Mouse (Mus musculus): ENCODE data around the gene Slco1a5.
"Not testable (repeated sequence)": the region's sequence is repeated elsewhere in the genome, so short reads cannot be mapped to it uniquely, and the experiment has no call there.

The Slco1a5 gene

GRCm38 (mm10) chr6:142289413-142290118 lies 33.2 kb downstream of the Slco1a5 start:
- no peak for DNase-seq

- no peak for DNase-seq
Observed at GRCm38 (mm10) chr6:142275721-142276442, 46.9 kb downstream of the Slco1a5 start.

- not testable (repeated sequence) for DNase-seq
Observed at GRCm38 (mm10) chr6:142250738-142251307, 72.0 kb downstream of the Slco1a5 start.

- DNase-seq: no peak
Observed at GRCm38 (mm10) chr6:142245065-142245464, 77.7 kb downstream of the Slco1a5 start.

GRCm38 (mm10) chr6:142239468-142239867 lies 83.3 kb downstream of the Slco1a5 start:
- no peak for DNase-seq

GRCm38 (mm10) chr6:142220138-142220537 lies 102.6 kb downstream of the Slco1a5 start:
- no peak for DNase-seq

GRCm38 (mm10) chr6:142211821-142212220 lies 111.0 kb downstream of the Slco1a5 start:
- DNase-seq: no peak

GRCm38 (mm10) chr6:142209749-142210148 lies 113.0 kb downstream of the Slco1a5 start:
- DNase-seq: no peak

- DNase-seq: no peak
Observed at GRCm38 (mm10) chr6:142208421-142208820, 114.4 kb downstream of the Slco1a5 start, which contains the start of gene Slco1a6. Gene Slco1a6, minus strand, starts transcription at chr6:142208521.

GRCm38 (mm10) chr6:142200524-142200923 lies 122.3 kb downstream of the Slco1a5 start:
- no peak for DNase-seq

- no peak for DNase-seq
Observed at GRCm38 (mm10) chr6:142194245-142194644, 128.5 kb downstream of the Slco1a5 start.

GRCm38 (mm10) chr6:142191962-142192361 lies 130.8 kb downstream of the Slco1a5 start:
- DNase-seq: no peak

- DNase-seq: no peak
Observed at GRCm38 (mm10) chr6:142187426-142187825, 135.4 kb downstream of the Slco1a5 start.

GRCm38 (mm10) chr6:142185868-142186415 lies 136.8 kb downstream of the Slco1a5 start:
- no peak for DNase-seq
